Mouse (Mus musculus): Measurements from ENCODE around the gene Mecom.

Gene Mecom

DNA sequence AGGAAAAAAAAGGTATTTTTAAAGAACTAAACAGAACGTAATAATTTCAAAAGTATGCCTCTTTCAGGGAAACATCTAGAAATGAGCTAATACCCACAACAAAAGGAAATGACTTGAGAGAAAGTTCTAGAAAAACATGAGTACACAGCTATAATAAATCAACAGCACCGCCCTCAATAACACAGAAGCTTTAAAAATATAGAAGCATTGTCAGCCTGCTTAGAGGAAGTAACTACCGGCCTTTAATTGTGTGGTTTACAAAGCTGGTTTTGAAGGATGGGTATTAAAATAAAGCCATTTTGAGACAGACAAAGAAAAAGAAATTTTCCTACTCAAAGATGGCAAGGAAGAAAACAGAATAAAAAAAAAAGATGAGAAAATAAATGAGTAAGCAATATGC, 217.3 kb downstream of the Mecom start:
- no peak for DNase-seq

- no peak for DNase-seq
Measured at GRCm38 (mm10) chr3:30330021-30330420, 217.8 kb downstream of the Mecom start.

DNA sequence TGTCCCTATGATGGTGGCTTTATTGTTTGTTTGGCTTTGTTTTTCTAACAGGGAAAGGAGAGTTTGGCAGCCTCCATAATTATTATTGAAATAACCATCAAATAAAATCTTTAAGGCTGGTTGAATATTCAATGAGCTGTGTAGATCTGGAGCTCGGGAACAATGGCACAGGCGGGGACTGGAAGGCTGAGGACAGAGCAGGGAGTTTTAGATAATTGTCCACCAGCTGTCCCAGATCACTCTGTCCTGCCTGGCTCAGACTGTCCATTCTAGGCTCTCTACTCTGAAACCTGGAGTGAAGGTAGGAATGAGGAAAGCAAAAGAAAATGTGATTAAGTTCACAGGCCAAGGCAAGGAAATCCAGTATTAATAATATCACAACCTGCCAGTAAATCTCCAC, 232.9 kb downstream of the Mecom start:
- no peak for DNase-seq

- DNase-seq, result peak; percentile 45
Measured at GRCm38 (mm10) chr3:30308081-30308480, 239.7 kb downstream of the Mecom start.

DNA sequence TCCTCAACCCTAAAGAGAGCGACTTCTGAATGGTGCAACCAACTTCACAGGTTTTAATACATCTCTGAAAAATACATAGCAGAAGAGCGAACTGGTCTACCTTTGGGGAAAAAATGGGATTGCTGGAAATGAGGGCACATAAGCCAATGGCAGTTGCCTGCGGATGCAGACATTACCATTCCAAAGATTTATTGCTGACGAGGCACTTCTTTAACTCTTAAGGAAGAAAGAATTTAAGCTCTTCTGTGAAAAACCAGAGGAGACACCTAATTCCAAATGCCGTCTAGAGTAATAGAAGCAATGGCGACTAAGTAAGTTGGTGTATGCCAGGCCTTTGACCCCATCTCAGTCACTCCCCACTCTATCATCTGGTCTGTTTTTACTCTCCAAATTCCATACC, 240.2 kb downstream of the Mecom start:
- no peak for DNase-seq

- DNase-seq, result no peak
Measured at GRCm38 (mm10) chr3:30306080-30306479, 241.7 kb downstream of the Mecom start.

DNA sequence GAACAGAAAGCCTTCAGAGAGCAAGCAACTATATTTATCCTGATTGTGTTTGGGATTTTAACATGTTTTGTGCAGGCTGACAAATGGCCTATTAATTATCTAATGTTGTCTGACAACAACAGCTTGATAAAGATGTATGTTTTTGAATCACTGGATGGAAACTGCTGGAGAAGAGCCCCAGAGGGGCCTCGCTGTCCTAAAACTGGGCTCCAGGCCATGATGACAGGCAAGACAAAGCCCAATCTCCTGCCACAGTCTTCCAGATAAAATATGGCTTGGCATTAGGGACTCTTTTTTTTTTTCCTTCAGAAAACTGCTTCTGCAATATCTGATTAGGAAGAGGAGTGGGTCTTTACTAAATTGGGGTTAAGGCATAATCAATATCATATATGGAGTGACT, 248.3 kb downstream of the Mecom start:
- DNase-seq, result no peak

DNA sequence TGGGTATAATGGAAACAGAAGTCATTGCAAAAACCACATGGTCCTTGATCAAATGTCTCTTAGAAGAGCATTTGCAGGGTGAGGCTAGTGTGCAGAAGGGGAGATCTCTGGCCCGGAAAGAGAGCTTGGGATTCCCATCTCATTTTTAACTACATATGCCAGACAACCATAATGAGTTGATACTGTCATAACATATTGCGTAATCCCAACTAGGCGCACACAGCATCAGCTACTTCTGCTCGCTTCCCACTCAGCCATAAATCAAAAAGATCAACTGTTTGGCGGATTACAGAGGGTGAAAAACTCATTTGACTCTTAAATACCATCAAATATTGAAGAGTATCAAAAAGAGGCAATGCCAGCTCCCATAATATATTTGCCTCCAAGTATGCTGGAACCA, 253.4 kb downstream of the Mecom start:
- no peak for DNase-seq

DNA sequence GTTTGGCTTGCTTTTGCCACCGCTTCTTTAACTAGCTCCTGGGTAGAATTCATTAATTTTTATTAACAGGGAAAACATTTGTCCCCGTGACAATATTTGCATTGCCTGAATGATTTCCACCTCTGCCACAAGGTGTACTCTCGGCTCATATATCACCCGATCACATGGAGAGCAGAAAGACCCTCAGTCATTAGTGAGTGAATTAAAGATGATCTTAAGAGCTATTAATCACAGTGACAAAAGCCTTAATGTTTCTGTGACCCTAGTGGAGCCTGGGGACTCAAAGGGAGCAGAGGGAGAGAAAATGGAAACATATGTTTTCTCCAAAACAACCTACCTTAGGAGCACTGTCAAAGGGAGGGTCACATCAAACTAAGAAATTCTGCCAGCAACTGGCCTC, 261.3 kb downstream of the Mecom start:
- DNase-seq, result peak; percentile 38

DNA sequence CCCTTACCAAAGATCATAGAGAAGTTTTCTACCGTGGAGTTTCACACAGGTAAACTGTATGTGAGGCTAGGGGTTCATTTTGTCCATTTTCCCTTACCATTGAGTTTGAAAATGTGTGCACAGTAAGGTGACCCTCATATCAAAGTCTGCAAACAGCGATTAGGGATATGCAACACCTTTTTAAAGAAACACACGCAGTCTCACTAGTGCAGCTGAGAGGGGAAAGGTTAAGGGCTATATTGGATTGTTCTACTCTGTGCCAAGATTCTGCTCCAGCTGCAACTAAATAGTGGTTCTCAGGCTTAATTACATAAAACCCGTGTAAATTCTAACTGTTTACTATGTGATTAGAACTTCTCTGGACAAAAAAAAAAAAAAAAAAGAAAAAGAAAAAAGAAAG, 263.7 kb downstream of the Mecom start:
- DNase-seq, result no peak

GRCm38 (mm10) chr3:30283562-30283961, 264.2 kb downstream of the Mecom start:
- DNase-seq, result no peak

- DNase-seq, result no peak
Measured at GRCm38 (mm10) chr3:30277569-30277968, 270.2 kb downstream of the Mecom start.

GRCm38 (mm10) chr3:30276099-30276498, 271.7 kb downstream of the Mecom start:
- no peak for DNase-seq

DNA sequence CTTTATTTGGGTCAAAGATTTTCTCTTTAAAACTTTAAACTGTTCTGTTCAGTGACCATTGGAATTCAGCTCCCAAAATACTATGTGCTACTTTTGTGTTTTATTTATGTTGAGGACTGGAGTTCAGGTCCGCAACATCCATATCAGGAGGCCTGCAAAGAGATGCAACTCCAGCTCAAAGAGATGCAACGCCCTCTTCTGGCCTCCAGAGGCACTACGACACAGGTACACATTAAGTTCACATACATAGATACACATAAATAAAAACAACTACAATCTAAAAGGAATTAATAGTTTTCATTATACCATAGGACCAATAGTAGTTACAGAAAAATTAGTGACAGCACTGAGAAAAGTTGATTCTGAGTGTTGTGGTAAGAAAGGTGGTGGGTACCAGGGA, 278.6 kb downstream of the Mecom start:
- DNase-seq, result no peak

DNA sequence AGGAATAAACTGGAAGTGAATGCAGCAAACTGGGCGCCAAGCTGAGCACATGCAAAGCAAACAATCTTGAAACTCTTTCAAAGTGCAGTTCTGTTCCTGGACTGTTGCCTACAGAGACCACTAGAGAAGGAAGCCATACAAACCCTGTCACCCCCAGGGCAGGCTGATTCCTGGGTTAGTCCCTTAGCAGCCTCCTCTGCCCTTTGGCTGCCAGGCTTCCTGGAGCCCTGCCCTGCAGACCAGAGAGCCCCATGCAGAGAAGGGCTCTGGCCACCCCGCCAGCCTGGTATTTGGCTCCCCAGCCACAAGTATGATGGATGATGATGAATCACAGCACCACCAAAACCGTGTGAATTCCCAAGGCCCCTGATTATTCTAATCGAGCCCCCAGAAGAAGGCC, 286.9 kb downstream of the Mecom start:
- DNase-seq, result no peak

DNA sequence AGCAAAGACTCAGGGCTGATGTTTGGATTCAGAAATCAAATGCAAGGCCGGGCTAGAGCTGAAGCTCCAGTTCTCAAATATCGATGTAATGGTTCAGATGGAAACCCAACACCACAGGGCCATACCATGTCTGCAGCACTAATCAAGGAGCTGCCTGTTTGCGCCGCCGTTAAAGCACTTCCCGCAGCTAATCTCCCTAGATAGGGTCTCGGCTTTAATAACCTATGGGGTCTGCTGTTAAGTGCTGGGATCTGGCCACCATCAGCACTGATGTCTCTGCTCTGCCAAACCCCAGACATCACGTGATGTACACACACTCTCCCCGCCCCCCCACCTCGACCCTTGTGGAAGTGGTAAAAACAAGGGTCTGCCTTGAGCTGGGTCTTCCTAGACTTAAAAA, 289.4 kb downstream of the Mecom start:
- peak; percentile 60 for DNase-seq

- DNase-seq, result no peak
Measured at GRCm38 (mm10) chr3:30257776-30258175, 290.0 kb downstream of the Mecom start.

DNA sequence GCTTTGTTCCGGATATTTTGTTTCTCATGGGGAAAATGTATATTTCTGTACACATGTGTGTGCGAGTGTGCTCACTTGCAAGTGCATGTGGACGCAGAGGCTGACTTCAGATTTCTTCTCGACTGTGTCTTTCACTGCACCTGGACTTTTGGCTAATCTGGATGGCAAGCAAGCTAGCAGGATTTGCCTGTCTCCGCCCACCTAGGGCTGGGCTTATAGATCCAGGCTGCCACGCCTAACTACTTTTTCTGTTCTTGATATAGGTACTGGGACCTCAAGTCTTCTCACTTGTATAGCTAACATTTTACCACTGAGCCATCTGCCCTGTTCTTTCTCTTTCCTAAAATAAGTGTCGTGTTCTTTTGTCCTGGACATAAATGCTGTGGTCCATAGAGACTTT, 290.9 kb downstream of the Mecom start:
- no peak for DNase-seq

- no peak for DNase-seq
Measured at GRCm38 (mm10) chr3:30255828-30256227, 292.0 kb downstream of the Mecom start.

DNA sequence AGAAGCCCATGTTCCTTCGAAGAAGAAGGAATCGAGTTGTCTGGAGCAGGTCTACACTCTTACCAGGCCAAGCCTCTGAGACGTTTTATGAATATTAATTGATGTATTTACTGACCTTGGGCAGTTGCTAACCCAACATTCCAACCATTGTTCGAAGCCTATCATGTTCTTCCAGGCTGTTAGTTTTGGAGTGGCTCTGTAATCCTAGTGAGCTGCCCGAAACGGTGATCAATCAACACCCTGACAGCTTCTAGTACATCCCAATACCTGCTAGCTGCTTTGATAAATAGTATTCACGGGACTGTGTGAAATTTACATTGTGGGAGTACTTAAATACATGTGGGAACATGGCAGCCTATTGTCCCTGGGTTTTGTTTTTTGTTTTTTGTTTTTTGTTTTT, 293.4 kb downstream of the Mecom start:
- DNase-seq, result no peak

DNA sequence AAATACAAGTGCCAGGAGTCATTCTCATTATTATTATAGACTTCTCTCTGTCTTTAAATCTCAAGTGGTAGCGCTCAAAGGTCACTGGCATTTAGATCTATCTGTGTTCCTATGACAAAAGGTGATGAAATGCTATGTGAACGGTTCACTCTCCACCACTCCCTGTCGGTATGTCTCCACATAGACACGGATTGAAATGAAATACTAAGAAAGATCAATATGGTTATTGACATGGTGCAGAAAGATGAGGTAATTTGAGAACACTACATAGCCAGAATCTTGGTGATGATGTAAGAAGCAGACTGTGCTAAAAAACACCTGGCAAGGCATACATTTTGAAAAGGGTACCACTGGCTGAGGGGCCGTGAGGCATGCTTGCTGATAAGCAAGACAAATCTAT, 294.1 kb downstream of the Mecom start:
- DNase-seq, result no peak

DNA sequence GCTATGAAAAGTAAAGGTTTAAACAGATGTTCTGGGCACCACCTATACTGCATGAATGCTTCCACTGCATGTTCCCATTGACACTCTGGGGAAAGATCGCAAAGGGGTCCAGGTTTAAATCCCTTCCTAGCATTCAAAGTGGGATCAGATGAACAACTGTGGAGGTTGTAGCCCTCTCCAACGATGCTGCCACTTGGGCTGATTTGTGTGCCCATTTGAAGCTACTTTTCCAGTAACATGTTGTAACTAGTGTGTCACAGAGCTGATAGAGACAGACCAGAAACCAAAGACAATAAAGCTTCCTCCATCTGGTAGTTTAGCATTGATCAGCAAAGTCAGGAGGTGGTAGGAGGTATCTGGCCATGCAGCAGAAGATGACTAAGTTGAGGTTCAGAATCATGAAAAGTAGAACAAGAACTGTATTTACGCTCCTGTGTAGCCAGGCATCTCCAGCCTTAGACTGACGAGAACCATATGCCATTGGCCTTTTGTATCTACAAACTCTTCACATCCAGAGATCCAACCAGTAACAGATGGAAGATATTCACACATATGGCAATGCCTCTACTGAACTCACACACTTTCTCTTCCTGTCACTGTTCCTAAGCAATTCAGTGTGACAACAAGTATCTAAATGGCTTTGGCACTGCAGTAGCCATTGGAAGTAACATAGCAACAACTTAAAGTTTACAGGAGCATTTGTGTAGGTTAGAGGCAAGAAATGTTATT, 299.0 kb downstream of the Mecom start:
- no peak for DNase-seq

DNA sequence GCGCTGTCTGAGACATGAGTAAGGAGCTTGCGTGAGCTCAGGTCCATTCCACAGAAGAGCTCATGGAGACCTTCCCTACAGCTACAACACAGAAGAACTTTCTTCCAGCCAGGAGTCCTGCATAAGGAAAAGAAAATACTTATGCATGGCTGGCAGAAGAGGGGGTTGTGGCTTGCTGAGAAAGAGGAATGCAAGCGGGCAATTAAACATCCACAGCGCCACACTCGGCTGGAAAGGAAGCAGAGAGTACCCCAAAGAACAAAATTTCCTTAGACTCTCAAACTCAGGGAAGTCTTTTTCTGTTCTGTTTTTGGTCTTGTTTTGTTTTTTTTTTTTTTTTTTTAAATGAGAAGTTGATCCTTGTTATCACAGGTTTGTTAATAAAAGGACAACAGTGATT, 300.6 kb downstream of the Mecom start:
- no peak for DNase-seq

DNA sequence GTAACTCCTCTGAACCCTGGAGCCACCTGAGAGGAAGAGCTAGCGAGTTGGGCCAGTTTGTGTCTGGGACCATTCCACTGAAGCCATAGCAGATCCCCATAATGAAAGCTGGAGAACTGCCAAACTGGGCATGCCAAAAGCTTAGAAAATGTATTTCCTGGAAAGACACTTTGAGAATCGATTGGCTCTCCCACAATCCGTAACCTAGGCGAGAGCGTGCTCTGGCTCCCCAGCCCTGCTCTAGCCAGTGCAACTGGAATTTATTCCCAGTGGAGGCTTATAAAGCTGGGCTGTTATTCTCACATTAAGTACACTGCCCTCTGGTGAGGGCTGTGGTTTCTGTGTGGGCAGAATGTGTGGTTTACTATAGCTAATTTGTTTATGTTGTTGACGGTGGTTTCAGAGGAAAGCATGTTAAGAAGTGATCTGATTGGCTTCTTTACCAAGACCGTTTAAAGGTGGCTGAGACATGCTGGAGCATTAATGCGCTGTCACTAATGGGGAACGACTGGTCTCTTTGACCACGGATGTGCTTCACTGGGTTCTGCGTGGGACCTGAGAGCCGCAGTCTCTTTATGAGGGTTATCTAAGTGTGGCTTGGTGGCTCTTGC, 301.3 kb downstream of the Mecom start:
- DNase-seq, result no peak

DNA sequence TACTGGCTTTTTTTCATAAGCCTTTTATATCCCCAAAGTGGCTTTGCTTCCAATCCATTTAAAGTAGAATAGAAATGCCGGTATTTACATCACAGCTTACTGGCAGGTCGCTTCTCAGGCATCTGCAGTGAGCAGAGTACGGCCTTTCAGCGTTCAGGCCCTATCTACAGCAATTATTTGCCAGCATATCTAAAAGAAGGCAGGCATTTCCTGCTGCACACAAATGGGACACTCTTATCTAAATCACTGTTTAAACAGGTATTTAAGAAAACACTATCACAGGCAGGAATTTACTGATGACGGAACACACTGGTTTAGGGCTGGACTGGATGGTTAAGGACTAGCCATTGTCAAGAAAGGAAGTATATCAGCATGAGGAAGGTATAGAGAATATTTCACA, 301.9 kb downstream of the Mecom start:
- DNase-seq, result no peak

Data from embryo, embryonic 11 days (tissue).